8 mouse cellular contexts compared by ENCODE assay signal in the genomic region with DNA sequence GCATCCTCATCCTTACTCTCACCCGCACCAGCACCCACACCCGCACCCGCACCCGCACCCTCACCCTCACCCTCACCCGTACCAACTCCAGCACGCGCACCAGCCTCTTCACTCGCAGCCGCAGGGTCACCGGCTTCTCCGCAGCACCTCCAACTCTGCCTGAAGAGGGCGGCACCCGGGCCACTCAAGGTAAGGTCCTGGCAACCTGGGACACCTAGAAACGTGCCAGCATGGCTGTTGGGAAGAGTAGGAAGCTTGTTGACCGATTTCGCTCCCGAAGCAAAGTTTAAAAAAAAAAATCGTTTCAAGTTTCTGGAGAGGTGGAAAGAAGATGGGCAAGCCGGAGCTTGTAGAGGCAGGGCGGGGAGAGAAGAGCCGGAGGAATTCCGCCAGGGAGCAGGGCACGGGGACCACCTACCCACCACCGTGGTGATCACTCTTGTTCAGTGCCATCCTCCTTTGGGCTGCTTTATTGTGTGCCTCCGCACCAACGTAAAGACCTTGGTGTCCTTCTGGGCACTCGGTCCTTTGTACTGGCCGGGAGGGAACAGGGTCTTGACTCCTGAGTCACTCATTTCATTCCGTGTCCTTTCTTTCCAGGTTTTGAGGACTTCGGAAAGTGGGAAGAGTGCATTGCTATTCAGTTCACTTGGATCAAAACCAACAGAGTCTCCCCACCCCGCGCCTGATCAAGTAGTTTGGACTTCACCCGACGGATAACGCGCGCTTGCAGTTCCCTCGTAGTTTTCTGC. TPM values are rescaled to one million over a fixed set of nuclear protein-coding genes. Genes with fewer than 3 reads are reported as not detected.
A peak's percentile ranks its signal among the peaks of the same experiment; 100 is the strongest.
DNase-seq lines count a peak whose midpoint lies in the region; ATAC-seq lines count a peak whose summit lies in the region.

No protein-coding gene starts in this region.

- H3K27me3 ChIP-seq in forebrain, embryonic 13.5 days, result peaks cover 3% of the 10 kb centered on the region; the same call in 1 of the 2 replicates
- no peaks in the 10 kb centered on the region for H3K27me3 ChIP-seq in neural tube, embryonic 14.5 days (ENCODE audit: control insufficient read depth, insufficient read depth, low read length)

- DNase-seq in CD4-positive, CD25-positive, alpha-beta regulatory T cell, adult 2 months (ENCODE audit: low read depth, low spot score), result peak; percentile 79
- peak; percentile 83 for DNase-seq in brain, adult 2 months (ENCODE audit: low read depth, low spot score)
- DNase-seq in heart, postnatal 14 days, result peak; percentile 62 to 67
- DNase-seq in kidney, postnatal 36 days, result peak; percentile 76 to 86
- DNase-seq in lung, adult 18-20 months, result peak; percentile 82 to 88
- peak; percentile 45 for DNase-seq in testis, postnatal 14 days (ENCODE audit: low spot score)

- peak overlapping the region; percentile 91 for H3K9ac ChIP-seq in forebrain, embryonic 13.5 days
- H3K9ac ChIP-seq in neural tube, embryonic 14.5 days (replicated peaks; ENCODE audit: low read depth, low read length), result peak overlapping the region; percentile 93

- H3K9me3 ChIP-seq in forebrain, embryonic 13.5 days (replicated peaks), result no peaks in the 10 kb centered on the region
- H3K9me3 ChIP-seq in neural tube, embryonic 14.5 days (ENCODE audit: control insufficient read depth, low read length), result no peaks in the 10 kb centered on the region

- no peaks in the 10 kb centered on the region for H3K36me3 ChIP-seq in forebrain, embryonic 13.5 days (ENCODE audit: poor library complexity, severe bottlenecking)
- no peaks in the 10 kb centered on the region for H3K36me3 ChIP-seq in neural tube, embryonic 14.5 days (ENCODE audit: control insufficient read depth, insufficient read depth, low read length)

- peak overlapping the region; percentile 91 for H3K27ac ChIP-seq in forebrain, embryonic 13.5 days
- peak overlapping the region; percentile 92 for H3K27ac ChIP-seq in neural tube, embryonic 14.5 days (ENCODE audit: low read depth, low read length)

- peak; percentile 29 for ATAC-seq in forebrain, embryonic 13.5 days
- no peak; the same call in 1 of the 2 replicates for ATAC-seq in neural tube, embryonic 14.5 days (ENCODE audit: low read depth)

- intact Hi-C loops in heart, postnatal 14 days (cut with DNase I), result loop anchor here (2.0 to 5.0 kb wide), 4 partner anchors 35 to 265 kb away; no protein-coding TSS in a partner anchor

- WGBS in forebrain, embryonic 13.5 days, result under 1% methylated on average over 37 of the region's 38 CpGs
- WGBS in neural tube, embryonic 14.5 days, result under 1% methylated on average over 38 of the region's 38 CpGs

- peaks cover 21% of the 10 kb centered on the region for H3K4me1 ChIP-seq in forebrain, embryonic 13.5 days
- peaks cover 5% of the 10 kb centered on the region; the same call in 1 of the 2 replicates for H3K4me1 ChIP-seq in neural tube, embryonic 14.5 days (ENCODE audit: control insufficient read depth, insufficient read depth, low read length)

- peak overlapping the region; percentile 80 for H3K4me3 ChIP-seq in forebrain, embryonic 13.5 days
- H3K4me3 ChIP-seq in neural tube, embryonic 14.5 days (ENCODE audit: low read depth, low read length), result peak overlapping the region; percentile 62

- H3K4me2 ChIP-seq in forebrain, embryonic 13.5 days, result peak overlapping the region; percentile 66
- peak overlapping the region; percentile 85 for H3K4me2 ChIP-seq in neural tube, embryonic 14.5 days (ENCODE audit: low read depth, low read length)

RNA-seq across cellular contexts. Expression of gene Phlda1, which starts 1.6 kb away (rescaled TPM):
- 18.1 and 23.2 TPM in 2 replicates for polyA plus RNA-seq in forebrain, embryonic 13.5 days (2015; fragmentation: Nextera tagmentation; extraction: Ambion mirVana)
- 10 to 100 TPM; 20.3 to 22.3 TPM for total RNA-seq in heart, postnatal 14 days (2021)
- 58.0 and 87.7 TPM in 2 replicates for polyA plus RNA-seq in neural tube, embryonic 14.5 days (2014; fragmentation: Nextera tagmentation; extraction: Ambion mirVana)

RNA-seq across cellular contexts. Expression of gene Nap1l1, which starts 34.6 kb away (rescaled TPM):
- 313 and 318 TPM in 2 replicates for polyA plus RNA-seq in forebrain, embryonic 13.5 days (2015; fragmentation: Nextera tagmentation; extraction: Ambion mirVana)
- 10 to 100 TPM; 59.7 to 65.9 TPM for total RNA-seq in heart, postnatal 14 days (2021)
- polyA plus RNA-seq in neural tube, embryonic 14.5 days (2014; fragmentation: Nextera tagmentation; extraction: Ambion mirVana), result 165 and 191 TPM in 2 replicates
